Mouse (Mus musculus): ENCODE data around the gene Lonrf3.

The Lonrf3 gene

GRCm38 (mm10) chrX:36328271-36329039 lies at the start of gene Lonrf3:
Gene Lonrf3, plus strand, starts transcription at chrX:36328353.
- in situ Hi-C loops (cut with MseI, MboI) = no loop called here

DNA sequence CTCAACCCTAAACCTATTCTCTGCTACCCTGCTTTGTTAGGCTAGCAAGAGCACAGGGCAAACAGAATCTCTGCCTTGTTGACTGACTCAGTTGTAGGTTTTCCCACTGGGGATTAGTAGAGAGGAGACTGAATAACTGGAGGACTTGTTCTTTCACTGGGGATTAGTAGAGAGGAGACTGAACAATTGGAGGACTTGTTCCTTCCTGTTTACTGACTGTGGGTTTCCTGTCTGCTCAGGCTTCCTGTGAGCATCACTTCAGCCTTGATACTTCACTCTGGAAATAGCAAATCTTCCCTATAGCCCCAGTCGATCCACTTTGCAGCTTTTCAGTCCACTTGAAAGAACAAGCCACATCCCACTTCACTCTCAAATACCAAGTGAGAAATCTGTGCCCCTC lies 49.4 kb upstream of the Lonrf3 start:
- in situ Hi-C loops (cut with MseI, MboI) = no loop called here

- in situ Hi-C loops (cut with MseI, MboI) = no loop called here
Observed at GRCm38 (mm10) chrX:36311420-36311819, 16.7 kb upstream of the Lonrf3 start.

DNA sequence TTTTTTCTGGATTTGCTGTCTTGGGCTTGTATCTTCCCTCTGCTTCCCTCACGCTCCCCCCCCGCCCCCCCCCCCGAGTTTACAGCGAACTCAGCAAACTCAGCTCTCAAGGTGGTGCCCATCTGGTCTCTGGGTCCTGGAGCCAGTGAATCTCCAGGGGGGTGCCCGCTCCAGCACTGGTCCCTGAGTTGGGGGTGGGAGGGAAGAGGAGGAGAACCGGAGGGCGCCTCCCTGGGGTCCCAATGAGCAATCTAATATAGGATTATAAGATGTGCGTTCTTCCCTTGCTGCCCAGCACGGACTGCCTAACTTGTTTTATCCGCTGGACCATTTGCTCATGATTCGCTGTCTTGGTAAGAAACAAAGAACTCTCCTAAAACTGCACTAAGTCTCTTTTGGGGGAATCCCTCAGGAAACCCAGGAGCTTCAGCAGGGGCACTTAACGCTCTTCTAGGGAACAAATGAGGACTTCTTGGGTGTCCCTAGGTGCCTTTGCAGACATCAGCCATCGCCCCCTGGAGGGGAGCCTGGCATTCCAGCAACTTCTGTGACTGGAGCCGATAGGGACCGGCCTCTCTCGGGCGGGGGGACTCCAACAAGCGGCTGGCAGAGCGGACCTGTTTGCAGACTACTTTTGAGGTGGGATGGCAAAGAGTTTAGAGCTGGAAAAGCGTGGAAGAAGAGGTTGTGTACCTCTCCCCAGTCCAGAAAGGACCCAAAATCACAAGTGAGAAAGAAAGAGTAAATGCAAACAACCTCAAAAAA lies 480 bp upstream of the Lonrf3 start:
- in situ Hi-C loops (cut with MseI, MboI) = no loop called here

DNA sequence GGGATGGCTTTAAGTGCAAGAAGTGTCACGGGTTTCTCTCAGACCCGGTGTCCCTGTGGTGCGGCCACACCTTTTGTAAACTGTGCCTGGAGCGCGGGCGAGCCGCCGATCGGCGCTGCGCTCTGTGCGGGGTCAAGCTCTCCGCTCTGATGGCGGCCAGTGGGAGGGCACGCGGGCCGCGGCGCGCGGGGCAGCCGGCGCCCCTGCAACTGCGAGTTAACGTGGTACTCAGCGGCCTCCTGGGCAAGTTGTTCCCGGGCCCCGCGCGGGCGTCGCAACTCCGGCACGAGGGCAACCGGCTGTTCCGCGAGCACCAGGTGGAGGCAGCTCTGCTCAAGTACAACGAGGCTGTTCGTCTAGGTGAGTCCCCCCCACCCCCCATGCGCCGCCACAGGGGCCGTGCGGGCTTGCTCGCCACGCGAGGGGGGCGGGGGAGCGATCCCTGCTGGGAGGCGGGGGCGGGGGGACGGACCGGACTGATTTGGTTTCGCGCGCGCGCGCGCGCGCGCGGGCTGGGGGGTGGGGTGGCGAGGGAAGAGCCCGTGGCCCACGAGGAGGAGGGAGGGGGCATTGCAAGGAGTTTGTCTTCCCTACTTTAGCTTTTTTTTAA lies 992 bp downstream of the Lonrf3 start:
- in situ Hi-C loops (cut with MseI, MboI) = no loop called here

DNA sequence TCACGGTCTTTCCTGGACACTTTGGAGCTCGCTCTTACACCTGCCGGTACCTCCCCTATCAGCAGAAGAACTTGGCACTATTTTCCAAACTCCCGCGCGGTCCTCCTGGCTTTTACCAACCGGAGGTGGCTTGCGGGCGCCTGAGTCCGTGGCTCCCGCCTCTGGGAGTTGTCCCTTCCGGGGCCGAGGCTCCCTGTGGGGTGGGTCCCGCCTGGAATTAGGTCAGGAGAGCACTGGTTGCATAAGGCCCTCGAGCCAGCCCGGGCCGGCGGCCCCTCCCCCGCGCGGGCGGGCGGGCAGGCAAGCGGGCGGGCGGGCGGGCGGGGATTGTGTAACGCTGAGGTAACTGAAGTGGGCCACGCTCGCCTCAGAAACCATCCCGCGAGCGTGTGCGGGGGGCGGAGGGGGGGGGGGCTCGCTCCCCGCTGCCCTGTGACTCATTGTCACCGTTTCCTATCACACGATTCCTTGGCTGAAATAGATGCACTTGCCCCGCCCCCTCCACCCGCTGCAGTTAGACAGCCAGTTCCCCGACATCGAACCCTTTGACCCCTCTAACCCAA lies 1.8 kb downstream of the Lonrf3 start:
- in situ Hi-C loops (cut with MseI, MboI) = no loop called here

DNA sequence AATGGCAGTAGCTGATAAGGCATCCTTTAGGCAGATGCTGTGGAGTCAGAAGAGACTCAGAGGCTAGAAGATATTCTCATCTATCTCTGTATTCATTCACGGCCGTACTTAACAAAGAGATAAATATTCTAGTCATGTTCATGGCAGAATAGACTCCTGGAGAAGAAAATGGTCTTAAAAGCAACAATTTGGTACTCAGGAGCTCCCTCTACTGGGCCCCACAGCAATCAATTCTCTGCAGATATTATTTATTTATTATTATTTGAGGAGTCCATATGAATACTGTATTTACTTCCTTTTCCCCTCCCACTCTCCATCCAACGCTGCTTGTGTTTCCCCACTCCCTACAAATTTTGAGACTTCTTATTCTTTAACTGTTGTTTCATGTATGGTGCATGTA lies 24.3 kb downstream of the Lonrf3 start:
- in situ Hi-C loops (cut with MseI, MboI) = no loop called here

- in situ Hi-C loops (cut with MseI, MboI) = no loop called here
Observed at GRCm38 (mm10) chrX:36385340-36385739, 57.2 kb downstream of the Lonrf3 start.

- in situ Hi-C loops (cut with MseI, MboI) = loop anchor here in 1 of 2 experiments (10.0 kb wide), 1 partner anchor 165 kb away; no protein-coding TSS in a partner anchor
Observed at GRCm38 (mm10) chrX:36389971-36390370, 61.8 kb downstream of the Lonrf3 start.

- in situ Hi-C loops (cut with MseI, MboI) = loop anchor here in 1 of 2 experiments (10.0 kb wide), 1 partner anchor 166 kb away; no protein-coding TSS in a partner anchor
Observed at GRCm38 (mm10) chrX:36390503-36390902, 62.4 kb downstream of the Lonrf3 start.

GRCm38 (mm10) chrX:36392672-36393071 lies 64.5 kb downstream of the Lonrf3 start:
- in situ Hi-C loops (cut with MseI, MboI) = loop anchor here in 1 of 2 experiments (10.0 kb wide), 1 partner anchor 168 kb away; no protein-coding TSS in a partner anchor

- in situ Hi-C loops (cut with MseI, MboI) = loop anchor here in 1 of 2 experiments (10.0 kb wide), 1 partner anchor 168 kb away; no protein-coding TSS in a partner anchor
Observed at GRCm38 (mm10) chrX:36393279-36393678, 65.1 kb downstream of the Lonrf3 start.

GRCm38 (mm10) chrX:36400980-36401379 lies 72.8 kb downstream of the Lonrf3 start, which contains the start of gene Gm6268:
Gene Gm6268, plus strand, starts transcription at chrX:36401280.
- in situ Hi-C loops (cut with MseI, MboI) = no loop called here

- in situ Hi-C loops (cut with MseI, MboI) = no loop called here
Observed at GRCm38 (mm10) chrX:36402316-36402715, 74.2 kb downstream of the Lonrf3 start.

Measured in mouse trophoblast stem cell (cell line).